Mouse (Mus musculus) cortical plate, adult 2 months (tissue): ENCODE data around the gene Snx12.

Experiments used
- CTCF ChIP-seq: fragments of 200-500 bp; IDR thresholded peaks from 2 replicates; pipeline ENCODE4 v1.5.1; 2011; ENCODE audit warnings: mild to moderate bottlenecking, control low read depth, low read length; ENCODE audit not compliant: insufficient read depth; ENCODE audit errors: extremely low read depth
- POLR2A ChIP-seq: fragments of 200-500 bp; IDR thresholded peaks from 2 replicates; pipeline ENCODE4 v1.6.1; 2011; ENCODE audit warnings: mild to moderate bottlenecking, low read length, control low read depth; ENCODE audit not compliant: insufficient read depth; ENCODE audit errors: extremely low read depth

GRCm38 (mm10) chrX:101162532-101162931, 59.8 kb downstream of the Snx12 start:
- TF ChIP-seq POLR2A: no peak
- TF ChIP-seq CTCF: no peak
